Mouse (Mus musculus) small intestine, adult 2 months (tissue): ENCODE measurements at regions not wholly inside any gene's neighbourhood (a gene's known extent, or its start where the extent isn't known, plus 50 kb on each side); places are given as distances from the start of the nearest gene placed in this dataset.
"Not testable (repeated sequence)": the region's sequence is repeated elsewhere in the genome, so short reads cannot be mapped to it uniquely, and the experiment has no call there.

Source experiments
- CTCF ChIP-seq: fragments of 200-500 bp; IDR thresholded peaks from 2 replicates; pipeline ENCODE4 v1.5.1; 2012; ENCODE audit warnings: low read depth, mild to moderate bottlenecking, control low read depth, inconsistent platforms, low read length, moderate library complexity, mixed read lengths; ENCODE audit not compliant: insufficient replicate concordance, insufficient read length; ENCODE audit errors: extremely low read depth
- POLR2A ChIP-seq: fragments of 200-500 bp; IDR thresholded peaks from 2 replicates; pipeline ENCODE4 v1.6.1; 2012; ENCODE audit warnings: low read depth, mild to moderate bottlenecking, control low read depth, inconsistent platforms, low read length, moderate library complexity

DNA sequence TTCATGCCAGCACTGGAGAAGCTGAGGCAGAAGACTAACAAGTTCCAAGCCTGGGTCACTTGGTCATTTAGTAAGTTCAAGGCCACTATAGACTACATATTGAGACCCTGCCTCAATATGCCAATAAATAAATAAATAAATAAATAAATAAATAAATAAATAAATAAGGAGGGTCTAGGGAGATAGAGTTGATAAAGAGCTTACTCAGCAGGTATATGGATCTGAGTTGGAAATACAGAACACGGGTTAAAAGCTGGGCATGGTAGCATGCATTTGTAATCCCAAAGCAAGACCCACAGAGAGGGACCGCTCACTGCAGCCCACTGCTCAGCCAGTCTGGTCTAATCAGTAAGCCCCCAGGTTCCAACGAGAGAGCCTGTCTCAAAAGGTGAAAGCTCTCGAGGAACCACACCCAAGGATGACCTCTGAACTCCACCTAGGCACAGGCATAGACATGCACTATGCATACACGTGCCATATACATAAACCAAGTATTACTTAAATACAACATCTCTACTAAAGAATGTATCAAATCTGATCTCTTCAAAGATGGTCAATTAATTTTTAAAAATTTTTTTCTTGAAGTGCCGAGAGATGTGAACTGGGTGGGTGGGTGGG is 115.4 kb downstream of the Ero1lb start:
- TF ChIP-seq POLR2A, CTCF: not testable (repeated sequence)
